Mouse (Mus musculus) heart, postnatal 0 days (tissue): ENCODE data around the gene Pld1.

Source experiments
- CTCF ChIP-seq: IDR thresholded peaks from 2 replicates; pipeline ENCODE4 v1.5.1; 2016; ENCODE audit warnings: antibody characterized with exemption, control low read depth, low read depth
- EP300 ChIP-seq: IDR thresholded peaks from 2 replicates; pipeline ENCODE4 v1.6.1; 2016; ENCODE audit warnings: antibody characterized with exemption, low read depth

DNA sequence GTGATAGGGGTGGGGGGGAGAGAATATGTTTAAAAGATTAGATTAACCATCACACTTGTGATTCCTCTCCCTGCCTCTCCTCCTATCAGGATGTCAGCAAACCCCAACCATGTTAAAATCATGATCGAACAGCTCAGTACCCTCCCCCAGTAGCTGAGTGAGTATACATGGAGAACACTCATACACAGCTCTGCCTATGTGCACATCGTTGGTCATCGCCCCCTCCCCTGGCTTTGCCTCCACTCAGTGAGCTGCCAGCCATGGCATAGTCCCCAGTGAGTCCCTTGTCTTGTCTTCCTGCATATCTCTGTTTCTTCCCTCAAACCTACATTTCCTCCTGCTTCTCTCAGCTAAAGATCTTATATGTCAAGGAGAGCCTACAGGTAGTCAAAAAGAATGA, 36.5 kb downstream of the Pld1 start:
- TF ChIP-seq EP300 (no peak), CTCF (no peak)
